Mouse (Mus musculus) bone marrow macrophage, adult 2 months (primary cell): ENCODE measurements around the gene Sspn.

ENCODE experiments used
- CTCF ChIP-seq: IDR thresholded peaks from 2 replicates; pipeline ENCODE4 v1.5.1; 2012; ENCODE audit warnings: low read depth, mild to moderate bottlenecking, low read length, moderate library complexity
- POLR2A ChIP-seq: IDR thresholded peaks from 2 replicates; pipeline ENCODE4 v1.6.1; 2012; ENCODE audit warnings: mild to moderate bottlenecking, low read depth, low read length, borderline replicate concordance

DNA sequence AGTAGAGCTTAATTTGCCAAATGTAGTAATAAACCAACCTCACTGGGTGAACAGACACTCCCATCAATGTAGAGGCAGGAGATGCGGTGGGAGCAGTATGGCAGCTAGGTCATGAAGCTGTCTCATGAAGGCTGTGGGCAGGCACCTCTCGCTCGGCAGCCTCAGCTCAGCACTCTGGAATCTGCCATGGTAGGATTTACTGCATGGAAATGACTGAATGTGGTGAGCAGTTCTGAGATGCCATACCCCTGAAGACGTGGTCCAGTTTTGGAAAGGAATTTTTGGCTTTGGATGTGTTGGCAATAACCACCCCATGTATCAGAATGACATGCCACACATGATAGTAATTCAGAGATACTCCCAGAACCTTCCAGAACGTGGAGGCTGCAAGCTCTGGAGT, 19.2 kb downstream of the Sspn start:
- TF ChIP-seq CTCF (no peak), POLR2A (no peak)
